Mouse (Mus musculus) neutrophil, adult 5-6 weeks (primary cell): Measurements from ENCODE around the gene Gm49353. TPM values are rescaled to one million over a fixed set of nuclear protein-coding genes. Genes with fewer than 3 reads are reported as not detected.

ENCODE experiments used
- total RNA-seq: library from RNA; stranded (forward); fragments of 200-1000 nt; gene quantifications from 2 replicates; pipeline ENCODE4 v1.2.3, GENCODE M21; 2017

The Gm49353 gene
- total RNA-seq, 1 experiment from 2014 or later = not detected

Other genes with a start within 250 kb of the Gm49353 start
- gene 2310057J18Rik, start 212.7 kb upstream of the Gm49353 start, total RNA-seq = not detected in 2 replicates
- not detected in 2 replicates for gene Soga3, start 55.1 kb upstream of the Gm49353 start, total RNA-seq
- 0.23 TPM in 1 of 2 replicates, not detected in the other for gene 9330159F19Rik, start 12.7 kb downstream of the Gm49353 start, total RNA-seq
- gene Echdc1, start 114.2 kb downstream of the Gm49353 start, total RNA-seq = 5.3 and 7.9 TPM in 2 replicates
- 88.8 and 89.6 TPM in 2 replicates for gene Rnf146, start 163.5 kb downstream of the Gm49353 start, total RNA-seq